Mouse (Mus musculus): ENCODE results near the gene Pafah1b1.

Pafah1b1 gene

GRCm38 (mm10) chr11:74662221-74662620, 62.2 kb downstream of the Pafah1b1 start:
- DNase-seq (ENCODE audit: low spot score in 2 of 2) = no peak

GRCm38 (mm10) chr11:74661641-74662040, 62.8 kb downstream of the Pafah1b1 start:
- DNase-seq (ENCODE audit: low spot score in 2 of 2) = no peak

GRCm38 (mm10) chr11:74660336-74660735, 64.1 kb downstream of the Pafah1b1 start:
- DNase-seq (ENCODE audit: low spot score in 2 of 2) = no peak

- DNase-seq (ENCODE audit: low spot score in 2 of 2) = no peak
These were observed 68.5 kb downstream of the Pafah1b1 start for GRCm38 (mm10) chr11:74655941-74656340.

GRCm38 (mm10) chr11:74653385-74653784, 71.1 kb downstream of the Pafah1b1 start:
- DNase-seq (ENCODE audit: low spot score in 2 of 2) = no peak

GRCm38 (mm10) chr11:74652791-74653191, 71.7 kb downstream of the Pafah1b1 start:
- DNase-seq (ENCODE audit: low spot score in 2 of 2) = no peak

- DNase-seq (ENCODE audit: low spot score in 2 of 2) = no peak
These were observed 73.8 kb downstream of the Pafah1b1 start for GRCm38 (mm10) chr11:74650576-74651100.

- DNase-seq (ENCODE audit: low spot score in 2 of 2) = peak; percentile 35 to 43
These were observed 74.6 kb downstream of the Pafah1b1 start for GRCm38 (mm10) chr11:74649647-74650551.

GRCm38 (mm10) chr11:74649095-74649646, 75.3 kb downstream of the Pafah1b1 start, which contains the start of gene Cluh:
Gene Cluh (plus strand): TSS chr11:74649495.
- DNase-seq (ENCODE audit: low spot score in 2 of 2) = peak; percentile 95 to 96

- no peak for DNase-seq (ENCODE audit: low spot score in 2 of 2)
These were observed 75.8 kb downstream of the Pafah1b1 start for GRCm38 (mm10) chr11:74648676-74649075.

- DNase-seq (ENCODE audit: low spot score in 2 of 2) = no peak
These were observed 76.5 kb downstream of the Pafah1b1 start for GRCm38 (mm10) chr11:74647966-74648365.

GRCm38 (mm10) chr11:74639628-74640027, 84.8 kb downstream of the Pafah1b1 start:
- DNase-seq (ENCODE audit: low spot score in 2 of 2) = no peak

- no peak for DNase-seq (ENCODE audit: low spot score in 2 of 2)
These were observed 85.6 kb downstream of the Pafah1b1 start for GRCm38 (mm10) chr11:74638791-74639411.

GRCm38 (mm10) chr11:74637971-74638790, 86.3 kb downstream of the Pafah1b1 start:
- peak; percentile 35 to 60 for DNase-seq (ENCODE audit: low spot score in 2 of 2)

GRCm38 (mm10) chr11:74637486-74637885, 87.0 kb downstream of the Pafah1b1 start:
- no peak for DNase-seq (ENCODE audit: low spot score in 2 of 2)

GRCm38 (mm10) chr11:74634490-74635275, 89.8 kb downstream of the Pafah1b1 start:
- DNase-seq (ENCODE audit: low spot score in 2 of 2) = peak in 1 of 2 experiments; percentile 60

GRCm38 (mm10) chr11:74631880-74632789, 92.3 kb downstream of the Pafah1b1 start:
- DNase-seq (ENCODE audit: low spot score in 2 of 2) = no peak

- DNase-seq (ENCODE audit: low spot score in 2 of 2) = no peak
These were observed 97.0 kb downstream of the Pafah1b1 start for GRCm38 (mm10) chr11:74627481-74627880.

- DNase-seq (ENCODE audit: low spot score in 2 of 2) = no peak
These were observed 99.1 kb downstream of the Pafah1b1 start for GRCm38 (mm10) chr11:74625333-74625732.

All from frontal cortex, postnatal 10 days (tissue).